In the genomic region with DNA sequence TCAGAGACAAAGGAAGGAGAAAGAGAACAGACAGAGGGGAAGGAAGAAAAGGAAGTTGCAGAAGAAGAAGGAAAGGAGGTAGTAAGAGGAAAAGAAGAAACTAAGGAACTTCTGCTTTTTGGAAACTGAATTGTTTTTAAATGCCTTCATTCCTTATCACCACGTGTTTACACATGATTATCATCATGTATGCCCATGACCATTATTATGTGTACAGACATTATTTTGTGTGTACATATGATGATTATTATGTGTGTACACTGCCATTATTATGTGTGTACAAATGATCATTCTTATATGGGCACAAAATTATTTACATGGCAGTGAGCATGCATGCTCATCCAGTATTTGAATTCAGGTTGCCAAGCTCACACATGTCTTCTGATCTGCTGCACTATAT, we compare ENCODE assay signal across 21 mouse cellular contexts.
DNase-seq lines count a peak whose midpoint lies in the region; ATAC-seq and TF ChIP-seq lines count a peak whose summit lies in the region.
"Had no signal": no experiment of that assay in that cellular context is flagged by ENCODE, and none has a peak within 500 bp of the region (broad histone marks: within the 10 kb centered on the region; RNA-seq: fewer than 3 reads in every experiment).

No protein-coding gene starts in this region.

- no peak for ATAC-seq in forebrain, embryonic 13.5 days
- ATAC-seq: activated CD4-positive, CD25-positive, alpha-beta regulatory T cell, adult 4 months; CD4-positive, CD25-positive, alpha-beta regulatory T cell, adult 4 months; Patski had no signal

- H3K4me3 ChIP-seq in MEL (ENCODE audit: control insufficient read depth in 1 of 2, insufficient read depth in 1 of 2, low read depth in 2 of 2, low read length in 2 of 2) = no peak overlapping the region
- no peak overlapping the region for H3K4me3 ChIP-seq in forebrain, embryonic 13.5 days

- no peak overlapping the region for H3K4me2 ChIP-seq in forebrain, embryonic 13.5 days

- TF ChIP-seq CTCF in MEL (IDR thresholded peaks at IDR 0.05 in 2 of 3, conservative IDR thresholded peaks at IDR 0.05 in 1 of 3; ENCODE audit: control insufficient read depth in 1 of 3, insufficient read depth in 1 of 3, low read depth in 2 of 3, low read length in 3 of 3, poor library complexity in 1 of 3, severe bottlenecking in 1 of 3) = no peak

- no peaks in the 10 kb centered on the region for H3K79me2 ChIP-seq in MEL (ENCODE audit: control insufficient read depth, insufficient read depth, low read length, poor library complexity)

- TF ChIP-seq POLR2A in MEL (IDR thresholded peaks at IDR 0.05; ENCODE audit: control insufficient read depth in 1 of 2, insufficient read depth in 1 of 2, low read depth in 1 of 2, low read length in 2 of 2, poor library complexity in 1 of 2) = no peak

- no peaks in the 10 kb centered on the region for H3K27me3 ChIP-seq in MEL (ENCODE audit: control insufficient read depth in 1 of 2, insufficient read depth in 2 of 2, low read length in 2 of 2)
- H3K27me3 ChIP-seq in forebrain, embryonic 13.5 days = no peaks in the 10 kb centered on the region
- H3K27me3 ChIP-seq: CH12.LX, Patski had no signal

- no peak overlapping the region for H3K9ac ChIP-seq in MEL (ENCODE audit: control insufficient read depth, low read depth, low read length, poor library complexity, severe bottlenecking)
- H3K9ac ChIP-seq in forebrain, embryonic 13.5 days = no peak overlapping the region

- H3K4me1 ChIP-seq in MEL (ENCODE audit: control insufficient read depth in 1 of 2, insufficient read depth in 2 of 2, low read length in 2 of 2) = no peaks in the 10 kb centered on the region
- H3K4me1 ChIP-seq in forebrain, embryonic 13.5 days = no peaks in the 10 kb centered on the region

- 74% methylated on average over 1 of the region's 1 CpGs for WGBS in forebrain, embryonic 13.5 days

- no peak for TF ChIP-seq RAD21 in MEL (IDR thresholded peaks at IDR 0.05; ENCODE audit: low read depth, low read length)

- H3K27ac ChIP-seq in MEL (ENCODE audit: control insufficient read depth, low read depth, low read length) = no peak overlapping the region
- no peak overlapping the region for H3K27ac ChIP-seq in forebrain, embryonic 13.5 days

- no peaks in the 10 kb centered on the region for H3K9me3 ChIP-seq in MEL (replicated peaks; ENCODE audit: insufficient read depth, low read length)
- H3K9me3 ChIP-seq in forebrain, embryonic 13.5 days (replicated peaks) = no peaks in the 10 kb centered on the region
- H3K9me3 ChIP-seq: G1E had no signal

- no peaks in the 10 kb centered on the region for H3K36me3 ChIP-seq in MEL (ENCODE audit: control insufficient read depth in 1 of 2, insufficient read depth in 2 of 2, low read length in 2 of 2)
- H3K36me3 ChIP-seq in forebrain, embryonic 13.5 days (ENCODE audit: poor library complexity, severe bottlenecking) = no peaks in the 10 kb centered on the region
- H3K36me3 ChIP-seq: G1E had no signal

- no peak for TF ChIP-seq EP300 in MEL (IDR thresholded peaks at IDR 0.05; ENCODE audit: low read depth in 1 of 2, low read length in 2 of 2)

- DNase-seq in MEL (ENCODE audit: low read depth, low spot score) = peak; percentile 24
- peak; percentile 12 for DNase-seq in MEL-GATA-1-ER (ENCODE audit: extremely low read depth, low read depth)
- no peak for DNase-seq in embryo, embryonic 9.5 days (ENCODE audit: extremely low spot score)
- DNase-seq: adrenal gland, adult 2 months; adrenal gland, adult 8-10 months; adrenal gland, postnatal 10 days; adrenal gland, postnatal 14 days; adrenal gland, postnatal 25 days; adrenal gland, postnatal 36 days; B cell, adult 2 months; cerebellum, adult 11 months; cerebellum, adult 11-12 months; cerebellum, adult 18-20 months; cerebellum, adult 2 months; cerebellum, adult 8-10 months had no signal

TF ChIP-seq in MEL, 35 proteins besides CTCF, POLR2A, EP300 and RAD21:
- TF ChIP-seq MYC (IDR thresholded peaks at IDR 0.05; ENCODE audit: low read depth, low read length) (peak; percentile 50; the same call in 1 of the 2 replicates), TAL1 (IDR thresholded peaks at IDR 0.05; ENCODE audit: low read length) (no peak), ZNF384 (IDR thresholded peaks at IDR 0.05; ENCODE audit: low read depth, low read length) (no peak), NRF1 (IDR thresholded peaks at IDR 0.05; ENCODE audit: insufficient read depth, low read depth, low read length, poor library complexity, severe bottlenecking) (no peak), ZKSCAN1 (IDR thresholded peaks at IDR 0.05; ENCODE audit: low read depth, low read length) (no peak), CHD2 (IDR thresholded peaks at IDR 0.05; ENCODE audit: low read length) (no peak), JUND (IDR thresholded peaks at IDR 0.05; ENCODE audit: low read depth, low read length) (no peak), BHLHE40 (IDR thresholded peaks at IDR 0.05; ENCODE audit: borderline replicate concordance, low read depth, low read length) (no peak), E2F4 (IDR thresholded peaks at IDR 0.05; ENCODE audit: borderline replicate concordance, low read depth, low read length) (no peak), POLR2AphosphoS2 (IDR thresholded peaks at IDR 0.05; ENCODE audit: low read length) (no peak), MEF2A (IDR thresholded peaks at IDR 0.05; ENCODE audit: extremely low read depth, insufficient replicate concordance, low read depth, low read length, poor library complexity, severe bottlenecking) (no peak), MAX (IDR thresholded peaks at IDR 0.05; ENCODE audit: low read length) (peak; percentile 91), TBP (IDR thresholded peaks at IDR 0.05; ENCODE audit: low read depth, low read length) (no peak), GATA1 (IDR thresholded peaks at IDR 0.05; ENCODE audit: low read depth, low read length) (peak; percentile 49; the same call in 1 of the 2 replicates), CHD1 (IDR thresholded peaks at IDR 0.05; ENCODE audit: low read depth, low read length) (no peak), SMC3 (IDR thresholded peaks at IDR 0.05; ENCODE audit: low read depth, low read length) (no peak), MAZ (IDR thresholded peaks at IDR 0.05; ENCODE audit: low read depth, low read length) (no peak), GABPA (IDR thresholded peaks at IDR 0.05; ENCODE audit: low read depth, low read length) (no peak), HCFC1 (IDR thresholded peaks at IDR 0.05; ENCODE audit: low read depth, low read length) (no peak)
